Mouse (Mus musculus) liver, postnatal 0 days (tissue): ENCODE measurements around the gene Tapbp.
A peak's percentile ranks its signal among the peaks of the same experiment; 100 is the strongest.

Source experiments
- CTCF ChIP-seq: sonication (generic); IDR thresholded peaks from 2 replicates; pipeline ENCODE4 v1.5.1; 2016; ENCODE audit warnings: antibody characterized with exemption, low read depth
- EP300 ChIP-seq: IDR thresholded peaks from 2 replicates; pipeline ENCODE4 v1.6.1; 2016; ENCODE audit warnings: antibody characterized with exemption, low read depth, mild to moderate bottlenecking

DNA sequence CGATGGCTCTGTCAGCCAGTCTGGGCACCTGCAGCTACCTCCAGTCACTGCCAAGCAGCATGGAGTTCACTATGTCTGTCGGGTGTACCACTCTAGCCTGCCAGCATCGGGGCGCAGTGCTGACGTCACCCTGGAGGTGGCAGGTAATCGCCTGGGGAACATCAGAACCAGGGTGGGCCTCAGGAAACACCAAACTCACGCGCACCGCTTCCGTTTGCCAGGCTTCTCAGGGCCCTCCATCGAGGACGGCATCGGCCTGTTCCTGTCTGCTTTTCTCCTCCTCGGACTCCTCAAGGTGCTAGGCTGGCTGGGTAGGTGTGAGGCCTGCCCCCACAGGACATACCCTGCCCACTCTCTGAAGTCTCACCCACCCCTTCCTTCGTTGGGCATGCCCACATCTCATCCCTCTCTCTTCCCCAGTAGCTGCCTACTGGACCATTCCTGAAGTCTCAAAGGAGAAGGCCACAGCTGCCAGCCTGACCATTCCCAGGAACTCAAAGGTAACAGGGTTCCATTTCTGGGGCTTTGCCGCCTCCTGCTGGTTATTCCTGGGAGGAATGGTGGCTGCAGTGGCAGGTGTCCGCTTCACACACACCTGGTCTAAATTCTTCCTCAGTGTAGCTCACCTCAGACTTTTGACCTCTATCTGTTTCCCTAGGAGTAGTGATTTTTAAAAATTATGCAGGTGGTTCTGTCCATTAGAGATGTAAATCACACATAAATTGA, 10.7 kb downstream of the Tapbp start:
- TF ChIP-seq EP300: no peak
- TF ChIP-seq CTCF: peak; percentile 64
